Mouse (Mus musculus) effector memory CD4-positive, alpha-beta T cell, adult 5 months (primary cell): ENCODE data around the gene Gm5640. TPM values are rescaled to one million over a fixed set of nuclear protein-coding genes. Genes with fewer than 3 reads are reported as not detected.

ENCODE experiments used
- polyA plus RNA-seq: library from polyadenylated mRNA; unstranded; fragments of 100-300 nt; shearing (Covaris generic); gene quantifications from one replicate; pipeline ENCODE4 v1.2.1, GENCODE M21; 2017

Gm5640 gene
- polyA plus RNA-seq: not detected

DNA sequence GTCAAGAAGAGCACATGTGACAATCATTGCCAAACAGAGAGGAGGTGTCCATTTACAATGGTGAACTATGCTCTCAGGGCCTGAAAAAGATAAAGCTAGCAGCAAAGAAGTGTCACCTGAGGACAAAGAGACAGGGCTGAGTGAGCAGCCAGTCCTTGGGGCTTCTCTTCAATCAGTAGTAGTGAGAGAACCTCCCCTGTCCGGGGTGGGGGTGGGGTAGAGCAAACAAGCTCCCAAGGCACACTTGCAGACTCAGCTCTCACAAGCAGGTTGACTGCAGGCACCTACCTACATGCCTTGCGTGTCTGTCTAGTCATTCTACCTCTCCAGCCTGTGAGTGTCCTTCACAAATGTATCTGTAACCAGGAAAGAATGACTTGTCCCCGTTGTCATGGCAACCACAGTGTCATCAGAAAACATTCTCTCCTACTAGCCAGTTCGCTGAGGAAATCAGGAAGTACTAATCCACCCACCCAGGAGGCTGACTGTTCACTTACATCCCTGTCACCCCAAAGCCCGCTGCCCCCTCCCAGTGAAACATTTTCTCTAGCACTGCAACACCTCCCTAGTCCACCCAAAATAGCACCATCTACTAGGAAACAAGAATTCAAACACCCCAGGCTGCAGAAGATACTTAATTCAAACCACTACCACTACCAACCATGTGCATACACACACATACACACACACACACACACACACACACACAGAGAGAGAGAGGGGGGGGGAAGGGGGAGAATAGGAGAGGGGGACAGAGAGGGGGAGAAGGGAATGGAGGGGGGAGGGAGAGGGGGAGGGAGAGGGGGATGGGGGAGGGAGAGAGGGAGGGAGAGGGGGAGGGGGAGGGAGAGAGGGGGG lies at the start of gene Gm5640:
Gm5640 (minus strand) TSS at position 170 of the 858 bp plus-strand sequence.

DNA sequence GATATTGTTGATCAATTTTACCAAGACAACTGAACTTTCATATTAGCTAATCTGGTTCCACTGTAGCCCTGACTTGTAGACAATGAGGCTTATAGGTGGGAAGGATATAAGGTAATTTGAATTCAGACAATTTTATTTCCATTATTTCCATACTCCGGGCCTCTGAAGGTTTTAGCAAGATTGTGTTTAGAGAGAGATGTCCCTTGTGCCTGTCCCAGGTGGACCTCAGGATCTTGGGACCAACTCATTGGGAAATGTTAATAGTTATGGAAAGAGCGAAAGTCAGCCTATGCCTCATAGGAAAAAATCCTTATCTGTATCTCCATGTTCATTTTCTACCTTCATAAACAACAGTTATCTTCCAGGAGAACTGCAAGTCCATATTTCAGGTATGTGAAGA lies 53.1 kb downstream of the Gm5640 start, which contains the start of gene Olfr1325:
Olfr1325 (plus strand) TSS at position 301 of the 400 bp plus-strand sequence.

Other genes starting within 250 kb of the Gm5640 start
- 44.5 TPM for gene G6pdx, start 216.4 kb downstream of the Gm5640 start, polyA plus RNA-seq
- not detected for gene Gm6880, start 164.2 kb downstream of the Gm5640 start, polyA plus RNA-seq
- gene Olfr1326-ps1, start 70.7 kb downstream of the Gm5640 start, polyA plus RNA-seq: not detected
- not detected for gene Olfr1325, start 53.0 kb downstream of the Gm5640 start, polyA plus RNA-seq
- not detected for gene Gm6890, start 95.3 kb upstream of the Gm5640 start, polyA plus RNA-seq
- not detected for gene Gm5936, start 191.6 kb upstream of the Gm5640 start, polyA plus RNA-seq